Mouse (Mus musculus): ENCODE results near the gene Bace1.
A peak's percentile ranks its signal among the peaks of the same experiment; 100 is the strongest.

Gene Bace1

DNA sequence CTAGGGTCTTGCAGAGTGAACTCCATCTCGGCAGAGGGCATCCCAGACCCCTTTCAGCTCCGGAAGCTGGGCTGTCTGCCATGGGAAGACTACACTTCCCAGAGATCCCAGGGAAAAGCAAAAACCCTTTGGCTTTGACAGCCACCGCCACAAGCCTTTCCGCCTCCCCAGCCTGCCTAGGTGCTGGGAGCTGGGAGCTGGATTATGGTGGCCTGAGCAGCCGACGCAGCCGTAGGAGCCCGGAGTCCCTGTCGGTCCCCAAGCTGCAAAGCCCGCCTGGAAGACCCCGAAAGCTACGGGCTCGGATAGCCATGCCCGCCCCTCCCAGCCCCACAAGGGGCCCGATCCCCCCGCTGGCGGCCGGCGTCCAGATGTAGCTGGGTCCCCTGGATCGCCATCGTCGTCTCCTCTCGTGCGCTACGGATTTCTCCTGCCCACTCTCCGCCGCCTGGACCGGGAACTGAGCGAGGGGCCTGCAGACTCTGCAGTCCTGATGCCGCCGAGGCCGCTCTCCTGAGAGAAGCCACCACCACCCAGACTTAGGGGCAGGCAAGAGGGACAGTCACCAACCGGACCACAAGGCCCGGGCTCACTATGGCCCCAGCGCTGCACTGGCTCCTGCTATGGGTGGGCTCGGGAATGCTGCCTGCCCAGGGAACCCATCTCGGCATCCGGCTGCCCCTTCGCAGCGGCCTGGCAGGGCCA, at the start of gene Bace1:
Gene Bace1, plus strand, starts transcription at position 147 of the 705 bp plus-strand sequence.
- DNase-seq: peak; percentile 85

DNA sequence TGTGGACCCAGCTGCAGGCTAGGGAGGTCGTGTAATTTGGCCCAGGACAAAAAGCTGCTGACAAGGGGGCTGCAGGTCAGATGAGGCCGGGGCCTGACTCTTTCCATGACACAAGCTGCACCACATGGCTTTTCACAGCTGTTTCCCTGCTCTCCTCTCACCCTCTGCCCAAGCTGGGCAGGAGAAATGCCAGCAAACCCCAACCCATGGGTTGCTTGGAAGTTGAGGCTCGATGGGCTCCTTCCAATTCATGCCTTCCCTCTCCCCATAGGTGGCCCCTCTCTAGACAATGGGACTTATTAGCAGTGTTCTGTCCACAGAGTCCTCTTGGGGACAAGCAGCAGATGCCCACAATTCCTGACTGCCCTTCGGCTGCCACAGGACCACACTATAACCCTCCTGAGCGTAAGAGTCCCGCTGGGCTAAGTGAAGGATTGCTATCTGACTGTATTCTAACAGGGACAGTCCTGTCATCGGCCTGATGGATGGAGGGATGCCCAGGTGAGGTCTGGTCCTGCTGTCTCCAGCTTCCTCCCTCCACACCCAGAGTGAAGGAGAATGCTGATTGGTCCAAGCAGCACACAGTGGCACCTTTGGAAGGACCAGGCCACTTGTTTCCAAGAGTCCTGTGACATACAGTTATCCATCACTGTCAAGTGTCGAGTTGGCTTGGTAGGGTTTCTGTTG, 46.8 kb upstream of the Bace1 start:
- DNase-seq: no peak

DNA sequence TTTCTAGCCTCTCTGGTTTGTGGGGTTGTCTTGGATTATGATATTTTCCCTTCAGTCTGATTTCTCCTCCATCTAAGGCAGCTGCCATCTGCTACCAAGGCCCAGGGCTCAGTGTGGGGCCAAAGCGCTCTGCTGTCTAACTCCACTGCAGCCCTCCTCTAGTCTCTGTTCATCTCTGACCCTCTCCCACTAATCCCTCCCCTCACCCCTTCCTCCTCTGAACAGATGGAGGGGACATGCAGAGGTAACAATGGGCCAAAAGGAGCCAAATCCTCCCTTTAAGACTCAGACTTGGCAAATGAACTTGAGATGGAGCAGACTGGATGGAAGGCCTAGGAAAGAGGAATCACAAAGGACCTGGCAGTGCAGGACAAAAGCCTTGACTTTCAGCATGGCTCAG, 46.1 kb upstream of the Bace1 start:
- no peak for DNase-seq

DNA sequence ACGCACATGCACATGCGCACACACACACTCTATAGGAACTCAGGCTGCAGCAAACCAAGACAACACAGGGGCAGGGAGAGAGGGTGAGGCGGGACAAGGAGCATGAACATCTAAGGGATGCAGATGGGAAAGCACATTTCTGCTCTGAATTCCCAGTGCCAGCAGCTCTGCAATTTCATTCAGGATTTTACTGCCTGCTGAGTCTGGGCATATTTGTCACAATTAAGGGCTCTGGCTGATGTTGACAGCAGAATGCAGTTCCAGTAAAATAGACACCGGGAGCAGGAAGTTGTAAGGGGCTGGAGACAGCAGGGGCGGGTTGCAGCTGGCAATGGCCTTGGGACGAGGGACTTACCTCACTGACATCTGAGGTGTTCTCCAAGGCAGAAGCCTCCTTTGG, 44.7 kb upstream of the Bace1 start:
- DNase-seq: no peak

DNA sequence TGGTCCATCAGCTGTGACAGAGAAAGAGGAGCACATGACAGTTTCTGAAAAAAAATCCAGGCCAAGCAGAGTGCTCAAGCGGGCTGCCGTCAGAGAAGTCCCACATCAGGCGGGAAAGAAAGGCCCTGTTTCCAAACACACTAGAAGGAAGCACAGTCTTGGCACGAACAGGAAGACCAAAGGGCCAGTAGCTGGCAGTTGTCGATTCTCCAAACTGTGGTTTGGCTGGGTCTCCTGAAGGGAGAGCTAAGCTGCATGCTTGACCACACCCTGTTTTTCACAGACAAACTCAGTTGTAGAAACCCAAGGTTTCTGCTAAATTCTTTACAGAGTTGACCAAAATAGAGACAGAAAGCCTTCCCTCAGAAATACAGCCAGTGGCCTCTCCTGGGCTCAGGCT, 42.7 kb upstream of the Bace1 start:
- DNase-seq: no peak

DNA sequence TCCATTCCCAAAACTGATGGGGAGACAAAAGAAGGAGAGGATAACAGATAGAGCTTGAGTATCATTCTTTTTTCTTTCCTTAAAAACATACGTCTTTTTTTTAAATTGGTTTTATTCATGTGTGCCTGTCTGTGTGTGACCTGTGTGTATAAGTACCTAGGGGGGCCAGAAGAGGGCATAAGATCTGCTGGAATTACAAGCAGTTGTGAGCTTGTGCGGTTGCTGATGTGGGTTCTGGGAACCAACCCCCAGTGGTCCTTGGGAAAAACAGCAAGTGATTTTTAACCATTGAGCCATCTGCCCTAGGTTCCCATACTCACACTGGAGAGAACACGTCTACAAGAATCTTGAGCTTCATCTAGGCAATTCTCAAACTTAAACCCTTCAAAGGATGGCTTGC, 41.1 kb upstream of the Bace1 start:
- no peak for DNase-seq

DNA sequence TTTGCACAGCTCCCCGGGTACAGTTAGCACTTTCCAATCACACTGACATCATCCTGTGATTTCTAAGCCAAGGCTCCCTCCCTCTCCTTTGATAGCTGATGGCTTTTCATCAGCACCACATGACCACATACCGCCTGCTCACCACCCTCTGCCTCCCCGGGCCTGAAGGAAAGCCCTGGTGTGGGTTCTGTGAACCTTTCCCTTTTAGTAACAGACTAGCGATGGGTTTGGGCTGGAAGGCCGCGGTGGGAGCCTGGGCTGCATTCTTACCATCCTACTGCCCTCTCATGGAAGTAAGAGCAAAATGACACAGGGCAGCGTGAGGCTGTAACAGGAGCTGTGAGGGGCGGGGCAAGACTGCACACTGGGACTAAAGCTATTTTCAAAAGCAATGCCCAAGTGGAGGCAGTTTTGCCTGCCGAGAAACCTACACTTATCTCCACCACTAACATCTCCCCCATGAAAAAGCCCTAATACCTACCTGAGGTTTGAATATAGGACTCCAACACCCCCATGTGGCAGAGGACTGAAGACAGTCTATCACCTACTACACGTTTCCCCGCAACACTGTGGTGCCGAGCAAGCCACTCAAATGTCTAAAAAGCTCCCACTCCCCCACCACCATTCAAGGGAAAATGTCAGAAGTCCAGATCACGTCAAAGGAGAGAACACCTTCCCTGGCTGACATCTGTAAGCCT, 39.8 kb upstream of the Bace1 start:
- no peak for DNase-seq

DNA sequence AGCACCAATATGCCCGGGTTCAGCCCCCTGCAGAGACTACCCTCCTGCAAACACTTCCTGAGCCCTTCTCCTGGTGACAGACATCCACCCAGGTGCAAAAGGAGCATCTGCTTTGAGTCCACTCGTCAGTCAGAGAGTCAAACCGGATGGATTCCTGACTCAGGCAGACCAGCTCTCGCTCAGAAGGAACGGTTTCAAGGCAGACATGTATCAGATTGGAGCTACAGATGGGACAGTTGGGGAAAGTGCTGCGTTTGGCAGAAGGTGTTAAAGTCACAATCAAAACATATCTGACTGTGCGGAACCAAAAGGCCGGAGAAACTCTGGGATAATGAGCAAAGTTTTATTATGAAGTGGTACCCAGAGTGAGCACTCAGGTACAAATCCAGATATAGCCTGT, 39.0 kb upstream of the Bace1 start:
- DNase-seq: no peak

DNA sequence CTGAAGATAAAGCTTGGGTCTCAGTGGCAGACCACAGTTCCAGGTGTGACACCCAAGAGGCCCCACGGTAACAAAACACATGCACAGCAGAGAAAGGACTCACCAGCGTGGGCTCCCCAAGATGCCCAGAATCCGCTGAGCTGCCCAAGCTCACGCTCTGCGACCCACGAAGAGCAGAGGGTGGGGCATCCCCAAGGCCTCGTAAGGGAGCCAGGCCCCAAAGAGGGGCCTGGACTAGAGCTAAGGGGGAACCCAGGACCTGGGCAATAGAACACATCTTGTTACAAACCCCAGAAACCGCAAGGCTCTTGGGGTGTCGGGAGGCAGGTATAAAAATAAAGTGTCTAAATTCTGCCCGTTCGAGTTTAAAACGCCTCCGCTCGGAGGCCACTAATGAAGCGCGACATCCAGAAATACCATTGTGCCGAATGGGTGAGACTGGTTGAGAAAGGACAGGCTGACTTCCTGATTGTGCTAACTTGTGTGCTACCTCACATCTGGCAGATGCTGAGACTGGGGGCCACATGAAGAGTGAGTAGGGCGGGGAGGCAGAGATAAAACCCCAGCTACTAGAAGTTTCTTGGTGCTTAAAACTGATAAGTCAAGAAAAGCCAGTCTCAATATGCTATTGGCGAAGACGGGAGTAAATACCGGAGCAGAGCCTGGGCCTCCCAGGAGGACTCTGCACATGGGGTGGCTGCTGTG, 35.2 kb upstream of the Bace1 start:
- no peak for DNase-seq

DNA sequence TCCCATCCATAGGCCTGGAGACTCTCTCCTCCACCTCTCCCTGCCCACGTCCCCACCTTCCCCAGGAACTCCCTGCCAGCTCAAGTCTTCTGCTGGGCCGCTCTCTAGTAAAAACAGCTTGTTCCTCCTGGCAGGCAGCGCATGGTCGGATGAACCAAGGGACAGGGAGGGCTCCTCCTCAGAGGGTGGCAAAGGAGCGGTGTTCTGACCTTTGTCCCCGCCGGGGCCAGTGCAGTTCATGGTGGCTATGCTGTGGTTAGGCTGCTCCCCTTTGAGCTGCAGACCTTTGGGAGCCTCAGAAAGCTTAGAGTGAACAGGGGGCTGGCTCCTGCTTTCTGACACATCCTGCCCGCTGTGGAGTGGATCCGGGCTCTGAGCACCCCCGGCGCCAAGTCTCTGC, 31.5 kb upstream of the Bace1 start:
- DNase-seq: no peak

DNA sequence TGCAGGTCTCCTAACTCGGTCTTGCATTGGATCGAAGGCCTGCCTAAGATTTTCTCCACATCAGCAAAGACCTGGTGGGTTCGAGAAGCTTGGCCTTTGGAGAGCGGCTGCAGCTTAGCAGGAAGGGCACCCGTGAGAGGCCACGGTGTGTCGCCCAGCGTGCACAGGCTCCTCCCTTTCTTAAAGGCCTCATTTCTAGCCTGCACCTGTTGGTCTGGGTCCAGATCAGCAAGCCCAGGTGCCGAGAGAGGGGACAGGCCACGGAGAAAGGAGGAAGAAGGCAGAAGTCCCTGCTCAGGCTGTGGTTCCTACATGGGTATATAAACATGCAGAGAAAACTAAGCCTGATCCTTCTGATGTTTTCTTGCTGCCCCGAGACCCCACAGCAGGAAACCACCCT, 31.0 kb upstream of the Bace1 start:
- DNase-seq: no peak

DNA sequence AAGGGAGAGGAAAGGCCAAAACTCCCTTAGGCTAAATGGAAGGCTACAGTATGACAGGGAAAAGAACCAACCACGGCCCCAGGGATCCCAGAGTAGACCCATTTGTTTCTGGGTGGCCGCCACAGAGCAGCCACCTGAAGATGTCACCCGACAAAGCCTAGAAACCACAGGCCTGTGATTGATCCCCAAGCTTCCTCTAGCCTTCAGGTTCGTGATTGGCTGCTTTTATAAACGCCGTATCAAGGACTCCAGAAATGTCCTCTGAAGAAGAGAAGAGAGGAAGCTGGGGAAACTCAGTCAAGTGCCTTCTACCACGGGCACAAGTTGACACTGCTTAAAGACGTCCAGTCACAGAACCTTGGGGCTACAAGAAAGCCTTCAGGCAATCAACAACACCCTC, 30.6 kb upstream of the Bace1 start:
- no peak for DNase-seq

DNA sequence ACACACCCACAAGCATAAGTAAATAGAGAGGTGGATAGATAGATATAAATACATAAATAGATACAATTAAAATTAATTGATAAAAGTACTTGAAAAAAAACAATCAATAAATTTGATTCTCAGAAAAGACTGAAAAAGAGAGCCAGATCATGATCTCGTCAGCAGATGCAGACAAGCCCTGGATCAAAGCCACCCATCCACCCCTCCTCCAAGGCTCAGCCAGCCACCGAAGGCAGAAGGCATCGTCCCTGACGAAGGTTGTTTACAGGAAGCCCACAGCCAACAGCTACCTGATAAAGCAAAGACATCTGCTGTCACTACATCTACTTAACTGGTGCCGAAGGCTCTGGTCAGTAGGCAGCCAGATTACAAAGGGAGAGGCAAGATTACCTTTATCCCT, 26.4 kb upstream of the Bace1 start:
- DNase-seq: no peak

DNA sequence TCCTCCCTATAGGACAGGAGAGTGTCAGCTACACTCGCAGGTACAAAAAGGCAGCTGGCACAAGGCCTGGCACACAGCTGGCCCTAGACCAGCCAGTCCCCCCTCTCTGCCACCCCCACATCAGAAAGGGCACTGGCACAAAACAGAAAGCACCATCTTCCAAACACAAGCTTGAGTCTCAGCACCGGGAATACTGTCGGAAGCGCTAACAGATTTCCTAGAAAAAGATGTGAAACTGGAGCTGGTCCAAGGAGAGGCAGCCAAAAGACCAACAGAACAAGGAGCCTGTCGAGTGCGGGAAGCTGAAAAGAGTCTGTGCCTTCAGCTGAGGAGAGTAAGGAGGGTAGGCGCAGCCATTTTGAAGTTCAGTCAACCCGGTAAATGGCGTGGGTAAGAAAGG, 23.3 kb upstream of the Bace1 start:
- DNase-seq: peak; percentile 40

DNA sequence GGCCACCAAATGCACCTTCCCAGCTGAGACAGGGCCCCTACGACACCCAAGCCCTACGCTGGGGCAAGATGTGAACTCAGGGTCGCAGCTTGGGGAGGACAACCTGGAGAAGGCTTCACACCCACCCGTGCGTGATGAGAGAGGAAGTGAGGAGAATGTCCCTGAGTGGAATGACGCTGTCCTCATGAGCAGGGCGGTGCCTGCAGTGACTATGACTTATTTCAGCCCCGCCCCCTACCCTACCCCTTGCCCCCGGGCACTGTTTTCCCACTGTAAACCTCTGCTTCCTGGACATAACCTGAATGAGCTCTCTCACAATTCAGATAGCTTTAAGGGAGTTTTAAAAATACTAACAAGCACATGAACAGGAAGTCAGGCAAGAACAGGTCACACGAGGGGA, 22.9 kb upstream of the Bace1 start:
- DNase-seq: no peak

DNA sequence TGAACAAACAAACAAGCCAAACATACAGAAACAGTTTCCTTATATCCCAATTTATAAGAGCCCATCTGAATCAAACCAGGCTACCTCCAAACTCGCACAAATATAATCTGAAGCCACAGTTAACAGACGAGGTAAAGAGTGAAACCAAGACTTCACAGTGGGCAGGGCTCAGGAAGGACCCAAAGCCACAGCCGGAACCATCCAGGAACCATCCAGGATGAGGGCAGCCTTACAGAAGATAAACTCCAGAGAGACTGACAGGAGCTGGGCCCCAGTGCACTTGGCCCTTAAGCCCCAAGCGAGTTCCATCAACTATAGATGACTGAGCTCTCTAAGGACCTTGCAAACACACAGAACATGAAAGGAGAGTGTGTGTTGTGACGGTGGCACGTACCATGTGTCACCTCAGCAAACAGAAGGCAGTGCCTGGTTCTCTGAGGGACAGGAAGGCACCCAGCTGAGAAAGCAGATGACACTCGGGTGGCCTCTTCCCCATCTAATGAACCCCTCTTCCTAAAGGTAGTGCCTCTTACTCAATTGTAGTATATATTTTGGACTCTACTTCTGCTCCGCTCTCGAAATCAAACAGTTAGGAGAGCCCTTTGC, 19.9 kb upstream of the Bace1 start:
- DNase-seq: peak; percentile 58

DNA sequence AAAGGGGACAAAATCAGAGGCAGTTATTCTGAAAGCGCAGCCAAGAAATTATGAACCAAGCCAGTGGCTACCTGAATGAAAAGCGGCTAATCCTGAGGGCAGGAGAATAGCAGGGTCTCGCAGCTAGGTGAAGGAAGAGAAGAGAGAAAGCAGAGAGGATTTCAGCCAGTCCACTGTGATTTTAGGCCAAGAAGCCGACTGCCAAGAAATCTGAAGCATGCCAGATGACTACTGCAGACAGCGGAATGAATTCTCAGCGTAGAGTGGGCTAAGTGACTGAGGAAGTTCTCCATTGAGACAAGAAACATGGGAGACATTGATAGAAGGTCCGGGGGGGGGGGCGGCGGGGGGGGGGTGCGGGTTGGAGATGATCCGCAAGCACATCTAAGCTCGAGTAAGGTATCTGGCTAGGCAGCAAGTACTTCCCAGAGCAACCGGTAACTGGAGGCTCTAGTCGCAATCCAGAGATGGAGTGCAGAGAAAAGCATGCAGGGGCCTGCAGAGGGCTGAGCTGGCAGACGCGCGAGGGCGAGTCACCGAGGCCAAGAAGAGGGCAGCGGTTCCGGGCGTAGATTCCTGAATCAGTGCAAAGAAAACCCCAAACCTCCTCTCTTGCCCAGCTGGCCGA, 10.6 kb upstream of the Bace1 start:
- DNase-seq: no peak

DNA sequence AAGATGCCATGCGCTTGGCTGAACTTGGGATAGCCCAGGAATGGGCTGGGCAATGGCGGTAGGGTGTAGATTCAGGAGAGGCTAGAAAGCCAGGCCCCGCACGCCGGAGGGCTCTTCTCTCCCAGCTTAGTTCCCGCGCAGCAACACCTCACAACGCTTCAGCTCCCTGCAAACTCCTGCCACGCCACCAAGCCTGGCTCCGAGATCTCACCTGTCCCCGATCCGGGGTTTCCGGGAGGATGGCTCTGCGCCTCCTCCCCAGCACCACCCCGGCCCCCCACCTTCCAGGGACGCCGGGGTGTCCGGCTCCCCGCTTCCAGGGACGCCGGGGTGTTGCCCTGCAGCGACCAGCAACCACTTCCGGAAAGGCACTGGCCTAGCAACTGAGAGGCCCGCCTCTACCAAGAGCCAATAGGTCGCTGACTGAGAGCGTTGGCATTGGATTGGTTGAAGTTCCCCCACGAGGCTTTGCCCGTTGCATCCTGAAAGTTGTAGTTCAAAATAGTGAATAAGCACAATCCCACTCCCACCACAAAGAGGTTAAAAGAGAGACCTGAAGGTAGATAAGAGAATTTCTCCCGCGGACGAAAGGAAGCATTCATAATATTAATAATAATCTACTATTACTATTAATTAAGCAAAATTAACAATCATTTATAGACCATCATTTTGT, 10.0 kb upstream of the Bace1 start, which contains the start of gene Cep164:
Gene Cep164, minus strand, starts transcription at position 401 of the 673 bp plus-strand sequence.
- peak; percentile 79 for DNase-seq

DNA sequence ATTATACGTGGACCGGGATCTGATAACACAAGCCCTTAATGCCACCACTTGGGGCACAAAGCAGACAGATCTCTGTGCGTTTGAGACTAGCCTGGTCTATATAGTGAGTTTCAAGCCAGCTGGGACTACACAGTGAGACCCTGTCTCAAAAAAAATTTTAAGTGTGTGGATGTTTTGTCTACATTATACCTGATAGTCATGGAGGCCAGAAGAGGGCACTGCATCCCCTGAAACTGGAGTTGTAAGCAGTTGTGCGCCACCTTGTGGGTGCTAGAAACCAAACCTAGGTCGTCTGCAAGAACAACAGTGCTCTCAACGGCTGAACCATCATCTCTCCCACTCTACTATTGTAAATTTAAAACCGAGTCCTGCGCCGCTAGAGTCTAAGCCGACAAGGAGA, 9.3 kb upstream of the Bace1 start:
- DNase-seq: peak; percentile 66

DNA sequence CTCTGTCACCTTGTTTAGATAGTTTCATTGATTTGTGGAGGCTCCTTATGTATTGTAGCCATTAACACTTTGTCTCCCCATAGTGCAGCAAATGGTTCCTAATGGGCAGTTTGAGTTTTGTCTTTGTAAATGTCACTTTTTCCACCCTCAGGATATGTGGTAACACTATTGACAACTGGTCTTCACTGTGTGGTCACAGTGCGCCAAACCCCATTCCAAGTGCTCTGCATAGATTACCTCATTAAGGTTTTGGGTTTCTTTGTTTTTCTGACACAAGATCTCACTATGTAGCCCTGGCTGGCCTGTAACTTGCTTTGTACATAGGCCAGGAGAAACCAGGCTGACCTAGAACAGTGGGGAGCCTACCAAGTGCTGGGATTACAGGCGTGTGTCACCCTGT, 5.5 kb upstream of the Bace1 start:
- DNase-seq: no peak

DNA sequence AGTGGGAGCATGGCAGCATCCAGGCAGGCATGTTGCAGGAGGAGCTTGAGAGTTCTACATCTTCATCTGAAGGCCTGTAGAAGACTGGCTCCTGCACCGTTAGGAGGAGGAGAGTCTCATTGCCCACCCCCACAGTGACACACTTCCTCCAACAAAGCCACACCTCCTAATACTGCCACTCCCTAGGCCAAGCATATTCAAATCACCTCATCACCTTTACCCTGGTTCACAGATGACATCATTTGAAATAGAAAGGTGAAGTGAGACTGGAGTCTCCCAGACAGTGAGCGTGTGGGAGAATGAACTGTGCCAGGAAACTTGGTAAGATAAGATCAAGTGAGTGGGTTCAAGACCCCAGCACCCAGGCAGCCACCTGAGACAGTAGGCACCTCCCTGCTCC, 4.9 kb upstream of the Bace1 start:
- DNase-seq: no peak

DNA sequence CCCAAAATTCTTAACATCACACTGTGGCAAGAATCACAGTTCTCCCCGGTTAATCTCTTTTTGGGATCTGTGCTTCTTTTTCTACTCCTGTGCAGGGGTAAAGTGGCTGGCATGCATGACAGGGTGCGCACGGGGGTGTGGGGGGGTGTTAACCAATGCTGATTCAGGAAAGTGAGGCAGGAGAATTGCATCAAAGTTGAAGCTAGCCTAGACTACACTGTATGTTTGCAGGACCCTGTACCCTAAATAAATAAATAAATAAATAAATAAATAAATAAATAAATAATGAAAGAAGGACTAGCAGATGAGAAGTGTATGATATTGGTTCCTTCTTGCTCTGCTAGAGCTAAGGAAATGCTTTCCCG, 329 bp upstream of the Bace1 start:
- no peak for DNase-seq
